Mouse (Mus musculus): Measurements from ENCODE around the gene Klhl26. TPM values are rescaled to one million over a fixed set of nuclear protein-coding genes. Genes with fewer than 3 reads are reported as not detected.

Klhl26 gene
- polyA plus RNA-seq, 1 experiment from 2014 or later = 24.4 TPM

DNA sequence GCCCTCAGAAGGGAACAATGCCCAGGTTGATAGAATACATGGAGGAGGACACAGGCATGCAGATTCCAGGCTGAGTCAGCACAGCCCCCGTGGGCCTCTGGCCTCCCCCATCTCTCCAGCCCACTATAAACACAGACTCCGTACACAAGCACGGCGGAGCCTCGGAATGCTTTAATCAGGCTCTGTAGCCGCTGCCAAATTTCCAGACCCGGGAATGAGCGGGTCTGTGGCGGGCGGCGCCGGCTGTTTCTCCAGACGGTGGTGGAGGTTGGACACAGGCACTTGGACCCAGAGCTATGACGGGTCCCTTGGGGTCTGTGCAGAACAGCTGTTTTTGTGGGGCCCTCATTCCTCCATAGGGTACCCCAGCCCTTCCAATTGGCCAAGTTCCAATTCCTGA is 57.8 kb downstream of the Klhl26 start:
- no peak overlapping the region for H3K4me3 ChIP-seq (ENCODE audit: low read depth, low read length)
- DNase-seq (peak; percentile 91), ATAC-seq (ENCODE audit: insufficient read depth) (peak; percentile 76)
- no peaks in the 10 kb centered on the region for H3K27me3 ChIP-seq (ENCODE audit: insufficient read depth, low read length)
- WGBS = 21% methylated on average over 14 of the region's 14 CpGs
- H3K9ac ChIP-seq = no peak overlapping the region
- peaks cover 21% of the 10 kb centered on the region; the same call in 1 of the 2 replicates for H3K4me1 ChIP-seq (ENCODE audit: insufficient read depth)
- H3K27ac ChIP-seq (ENCODE audit: low read depth) = no peak overlapping the region; the same call in 1 of the 2 replicates
- no peaks in the 10 kb centered on the region for H3K36me3 ChIP-seq (ENCODE audit: insufficient read depth)
- no peaks in the 10 kb centered on the region for H3K9me3 ChIP-seq (ENCODE audit: low read depth, low read length)
- no peak for TF ChIP-seq CTCF (IDR thresholded peaks at IDR 0.05; ENCODE audit: low read depth)
- 0 out of 2 replicates have a peak overlapping the region, but pooled peaks have one; percentile 12 for H3K4me2 ChIP-seq

DNA sequence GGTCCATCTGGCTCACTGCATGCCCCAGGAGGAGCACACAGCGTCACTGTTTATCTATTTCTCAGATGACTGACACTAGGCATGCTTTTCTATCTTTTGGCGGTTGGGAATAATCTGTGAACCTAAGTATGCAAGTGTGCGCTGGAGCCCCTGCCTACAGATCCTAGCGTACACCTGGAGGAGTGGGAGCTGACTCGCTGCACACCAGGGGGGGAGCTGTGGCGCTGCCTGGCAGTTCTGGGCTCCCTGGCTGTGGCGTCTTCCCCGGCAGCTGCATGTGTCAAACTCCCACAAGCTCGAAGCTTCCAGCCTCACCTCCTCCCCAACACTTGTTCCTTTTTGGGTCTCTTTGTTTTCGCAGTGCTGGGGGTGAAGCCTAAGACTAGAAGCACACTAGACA is 58.9 kb downstream of the Klhl26 start:
- 28% methylated on average over 10 of the region's 10 CpGs for WGBS
- Histone ChIP-seq H3K27me3 (ENCODE audit: insufficient read depth, low read length) (no peaks in the 10 kb centered on the region), H3K9me3 (ENCODE audit: low read depth, low read length) (no peaks in the 10 kb centered on the region), H3K27ac (ENCODE audit: low read depth) (no peak overlapping the region), H3K4me1 (ENCODE audit: insufficient read depth) (peaks cover 21% of the 10 kb centered on the region; the same call in 1 of the 2 replicates), H3K9ac (no peak overlapping the region), H3K36me3 (ENCODE audit: insufficient read depth) (no peaks in the 10 kb centered on the region), H3K4me3 (ENCODE audit: low read depth, low read length) (no peak overlapping the region), H3K4me2 (0 out of 2 replicates have a peak overlapping the region, but pooled peaks have one; percentile 1)
- 0 out of 2 replicates have a peak, but pooled peaks have one; percentile 16 for TF ChIP-seq CTCF (IDR thresholded peaks at IDR 0.05; ENCODE audit: low read depth)
- ATAC-seq (ENCODE audit: insufficient read depth) (no peak), DNase-seq (no peak)

DNA sequence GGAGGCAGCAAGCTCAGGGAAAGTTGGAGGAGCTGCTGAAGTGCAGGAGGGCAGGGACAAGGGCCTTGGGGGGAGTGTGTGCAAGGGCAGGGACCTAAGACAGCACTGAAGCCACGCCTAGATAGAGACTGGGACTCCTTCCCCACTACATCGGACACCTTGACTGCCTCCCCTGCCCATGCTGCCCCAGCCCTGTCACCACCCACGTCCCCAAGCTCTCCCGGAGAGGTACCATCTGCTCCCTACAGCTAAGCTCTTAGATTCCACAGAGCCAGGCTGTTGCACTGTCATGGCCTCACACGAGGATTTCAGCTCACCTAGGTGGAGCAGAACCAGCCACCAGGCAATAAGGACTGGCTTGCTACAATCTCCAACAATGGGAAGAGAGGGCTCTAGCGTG is 59.8 kb downstream of the Klhl26 start:
- ATAC-seq (ENCODE audit: insufficient read depth) (no peak), DNase-seq (no peak)
- peaks cover 21% of the 10 kb centered on the region; the same call in 1 of the 2 replicates for H3K4me1 ChIP-seq (ENCODE audit: insufficient read depth)
- TF ChIP-seq CTCF (IDR thresholded peaks at IDR 0.05; ENCODE audit: low read depth) = no peak
- no peak overlapping the region for H3K4me2 ChIP-seq
- H3K36me3 ChIP-seq (ENCODE audit: insufficient read depth) = no peaks in the 10 kb centered on the region
- no peak overlapping the region for H3K9ac ChIP-seq
- no peak overlapping the region for H3K27ac ChIP-seq (ENCODE audit: low read depth)
- no peaks in the 10 kb centered on the region for H3K27me3 ChIP-seq (ENCODE audit: insufficient read depth, low read length)
- 49% methylated on average over 6 of the region's 6 CpGs for WGBS
- no peaks in the 10 kb centered on the region for H3K9me3 ChIP-seq (ENCODE audit: low read depth, low read length)
- no peak overlapping the region for H3K4me3 ChIP-seq (ENCODE audit: low read depth, low read length)

DNA sequence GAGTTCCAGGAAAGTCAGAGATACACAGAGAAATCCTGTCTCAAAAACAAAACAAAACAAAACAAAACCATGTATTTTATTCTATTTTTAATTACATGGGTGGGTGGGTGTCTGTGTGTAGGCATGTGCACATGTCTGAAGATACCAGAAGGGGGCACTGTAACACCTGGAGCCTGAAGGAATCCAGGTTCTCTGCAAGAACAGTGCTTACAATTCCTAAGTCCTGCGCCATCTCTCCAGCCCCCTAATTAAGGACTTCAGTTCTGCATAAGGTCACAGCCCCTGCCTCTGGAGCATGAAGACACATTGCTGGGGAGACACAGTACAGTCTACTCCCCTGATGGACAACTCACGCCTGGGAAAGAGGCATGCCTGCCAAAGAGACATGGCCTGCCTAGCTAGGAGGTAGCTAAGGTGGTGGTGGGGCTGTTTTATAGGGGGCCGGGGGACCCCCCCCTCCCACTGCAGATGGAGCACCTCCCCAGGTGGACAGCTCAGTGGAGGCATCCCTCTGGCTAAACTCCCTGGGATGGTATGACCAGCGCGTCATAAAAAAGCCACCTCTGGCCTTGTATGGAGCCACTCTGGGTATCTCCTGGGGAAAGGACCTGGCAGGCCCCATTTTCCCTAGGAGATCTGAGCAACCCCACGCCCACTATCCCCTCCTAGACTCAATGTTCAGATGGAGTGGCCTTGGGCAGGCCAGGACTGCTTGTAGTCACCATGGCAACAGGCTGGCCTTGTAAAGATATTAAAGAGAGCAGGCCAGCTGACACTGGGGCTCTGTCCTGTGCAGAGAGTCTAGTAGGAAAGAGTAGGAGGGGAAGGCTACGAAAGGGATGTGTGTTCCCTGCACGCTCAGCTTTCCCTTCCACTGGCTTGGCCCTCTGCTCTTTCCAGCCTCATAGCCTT is 61.0 kb downstream of the Klhl26 start:
- H3K36me3 ChIP-seq (ENCODE audit: insufficient read depth) = no peaks in the 10 kb centered on the region
- no peaks in the 10 kb centered on the region for H3K9me3 ChIP-seq (ENCODE audit: low read depth, low read length)
- H3K4me1 ChIP-seq (ENCODE audit: insufficient read depth) = peaks cover 21% of the 10 kb centered on the region; the same call in 1 of the 2 replicates
- H3K27me3 ChIP-seq (ENCODE audit: insufficient read depth, low read length) = no peaks in the 10 kb centered on the region
- ATAC-seq (ENCODE audit: insufficient read depth) = peak; percentile 39
- no peak overlapping the region for H3K9ac ChIP-seq
- no peak overlapping the region for H3K27ac ChIP-seq (ENCODE audit: low read depth)
- no peak overlapping the region for H3K4me3 ChIP-seq (ENCODE audit: low read depth, low read length)
- 70% methylated on average over 8 of the region's 8 CpGs for WGBS
- peak; percentile 70 for TF ChIP-seq CTCF (IDR thresholded peaks at IDR 0.05; ENCODE audit: low read depth)
- DNase-seq = peak; percentile 76
- no peak overlapping the region for H3K4me2 ChIP-seq

DNA sequence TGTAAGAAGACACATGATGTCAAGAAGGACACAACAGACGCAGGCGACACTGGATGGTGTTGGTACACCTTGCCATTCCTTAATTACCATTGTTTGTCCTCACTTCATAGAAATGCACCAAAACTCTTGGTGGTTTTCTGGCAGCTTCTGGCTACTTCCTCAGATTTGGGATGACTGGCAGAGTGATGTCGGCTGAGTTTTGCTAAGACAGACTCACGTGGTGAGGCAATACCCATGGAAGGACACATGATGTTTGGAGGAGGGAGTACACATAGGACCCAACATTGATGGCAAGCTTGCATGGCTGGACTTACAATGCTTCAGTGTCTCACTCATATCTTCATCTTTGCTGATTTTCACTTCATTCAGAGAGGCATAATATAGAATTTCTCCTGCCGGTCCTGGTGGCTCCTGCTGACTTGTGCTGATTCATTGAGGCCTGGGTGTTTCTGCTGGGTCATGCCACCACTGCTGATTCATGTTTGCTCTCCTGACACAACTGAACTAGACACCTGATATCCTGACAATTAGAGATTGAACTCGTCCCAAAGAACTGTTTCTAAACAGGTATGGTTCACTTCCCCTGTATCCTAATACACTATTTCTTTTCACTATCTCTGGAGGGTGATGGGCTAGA is 62.3 kb downstream of the Klhl26 start:
- Histone ChIP-seq H3K36me3 (ENCODE audit: insufficient read depth) (no peaks in the 10 kb centered on the region), H3K27me3 (ENCODE audit: insufficient read depth, low read length) (no peaks in the 10 kb centered on the region), H3K4me1 (ENCODE audit: insufficient read depth) (peaks cover 20% of the 10 kb centered on the region; the same call in 1 of the 2 replicates), H3K4me3 (ENCODE audit: low read depth, low read length) (no peak overlapping the region), H3K9me3 (ENCODE audit: low read depth, low read length) (no peaks in the 10 kb centered on the region), H3K9ac (no peak overlapping the region), H3K4me2 (no peak overlapping the region), H3K27ac (ENCODE audit: low read depth) (0 out of 2 replicates have a peak overlapping the region, but pooled peaks have one; percentile 0)
- no peak for TF ChIP-seq CTCF (IDR thresholded peaks at IDR 0.05; ENCODE audit: low read depth)
- DNase-seq = no peak
- ATAC-seq (ENCODE audit: insufficient read depth) = no peak
- WGBS = 78% methylated on average over 6 of the region's 6 CpGs

DNA sequence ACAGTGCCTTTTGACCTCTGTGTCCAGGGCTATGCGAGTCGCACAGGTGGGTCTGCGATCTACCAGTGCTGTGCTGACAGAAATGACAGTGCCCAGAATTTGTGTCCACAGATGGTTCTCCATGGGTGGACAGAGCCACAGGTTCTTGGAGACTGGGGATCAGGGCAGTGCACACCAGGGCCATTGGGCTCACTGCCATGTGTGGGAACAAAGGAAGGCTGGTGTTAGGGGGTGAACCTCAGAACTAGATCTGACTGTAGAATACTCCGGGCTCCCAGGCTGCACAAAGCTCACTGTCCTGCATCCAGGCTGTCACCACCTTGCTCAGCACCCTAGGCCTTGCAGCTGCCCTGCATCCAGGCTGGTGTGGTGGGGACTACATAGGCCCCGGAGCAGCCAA is 66.5 kb downstream of the Klhl26 start:
- ATAC-seq (ENCODE audit: insufficient read depth) = no peak
- H3K4me2 ChIP-seq = no peak overlapping the region
- H3K4me3 ChIP-seq (ENCODE audit: low read depth, low read length) = no peak overlapping the region
- H3K27me3 ChIP-seq (ENCODE audit: insufficient read depth, low read length) = no peaks in the 10 kb centered on the region
- no peak overlapping the region for H3K27ac ChIP-seq (ENCODE audit: low read depth)
- H3K9me3 ChIP-seq (ENCODE audit: low read depth, low read length) = no peaks in the 10 kb centered on the region
- H3K9ac ChIP-seq = no peak overlapping the region
- 0 out of 2 replicates have a peak, but pooled peaks cover 2% of the 10 kb centered on the region for H3K36me3 ChIP-seq (ENCODE audit: insufficient read depth)
- no peak for DNase-seq
- WGBS = 88% methylated on average over 5 of the region's 5 CpGs
- H3K4me1 ChIP-seq (ENCODE audit: insufficient read depth) = peaks cover 6% of the 10 kb centered on the region
- no peak for TF ChIP-seq CTCF (IDR thresholded peaks at IDR 0.05; ENCODE audit: low read depth)

DNA sequence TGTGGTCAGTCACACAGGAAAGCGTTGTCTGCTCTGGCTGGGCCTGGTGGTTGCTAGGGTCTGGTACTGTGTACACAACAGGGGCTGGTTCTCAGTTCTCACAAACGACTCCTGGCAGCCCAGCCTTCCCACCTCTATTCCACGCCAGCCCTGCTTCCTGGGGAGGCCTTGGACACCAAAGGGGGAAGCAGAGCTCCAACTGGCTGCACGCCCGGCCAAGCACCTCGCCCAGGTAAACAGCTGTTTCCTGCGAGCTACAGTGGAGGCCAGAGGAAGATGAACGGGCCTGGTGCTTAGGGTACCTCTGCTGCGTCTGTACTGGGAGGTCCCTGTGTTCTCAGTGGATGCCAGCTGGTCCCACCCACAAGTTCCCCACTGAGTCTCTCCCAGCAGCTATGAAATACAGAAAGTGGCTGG is 67.3 kb downstream of the Klhl26 start:
- no peak overlapping the region; the same call in 1 of the 2 replicates for H3K4me2 ChIP-seq
- H3K9me3 ChIP-seq (ENCODE audit: low read depth, low read length) = no peaks in the 10 kb centered on the region
- peak overlapping the region; percentile 71 for H3K27ac ChIP-seq (ENCODE audit: low read depth)
- H3K27me3 ChIP-seq (ENCODE audit: insufficient read depth, low read length) = no peaks in the 10 kb centered on the region
- H3K9ac ChIP-seq = no peak overlapping the region
- 25% methylated on average over 9 of the region's 9 CpGs for WGBS
- ATAC-seq (ENCODE audit: insufficient read depth) (peak; percentile 57; the same call in 1 of the 2 replicates), DNase-seq (peak; percentile 51)
- no peak overlapping the region for H3K4me3 ChIP-seq (ENCODE audit: low read depth, low read length)
- no peak for TF ChIP-seq CTCF (IDR thresholded peaks at IDR 0.05; ENCODE audit: low read depth)
- 0 out of 2 replicates have a peak, but pooled peaks cover 6% of the 10 kb centered on the region for H3K36me3 ChIP-seq (ENCODE audit: insufficient read depth)
- peaks cover 6% of the 10 kb centered on the region for H3K4me1 ChIP-seq (ENCODE audit: insufficient read depth)

Data from lung, embryonic 14.5 days (tissue).